Mouse (Mus musculus) hindbrain, embryonic 12.5 days (tissue): ENCODE measurements around the gene Fam120b. TPM values are rescaled to one million over a fixed set of nuclear protein-coding genes. Genes with fewer than 3 reads are reported as not detected.
A peak's percentile ranks its signal among the peaks of the same experiment; 100 is the strongest.

Experiments used
- ATAC-seq: fragments of 200-750 bp; cut with Nextera tagmentation; 2 replicates; pipeline ENCODE4 v1.8.0; 2017; ENCODE audit warnings: moderate TSS enrichment; ENCODE audit not compliant: low FRiP score
- H3K27ac ChIP-seq: fragments of 300-500 bp; sonication (generic); 2 replicates; pipeline ENCODE4 v1.5.1; 2016; ENCODE audit warnings: mild to moderate bottlenecking
- H3K27me3 ChIP-seq: fragments of 300-500 bp; sonication (generic); 2 replicates; pipeline ENCODE4 v1.6.1; 2016; ENCODE audit warnings: mild to moderate bottlenecking
- H3K36me3 ChIP-seq: fragments of 300-500 bp; sonication (generic); 2 replicates; pipeline ENCODE4 v1.6.1; 2016; ENCODE audit warnings: mild to moderate bottlenecking
- H3K4me1 ChIP-seq: fragments of 300-500 bp; sonication (generic); 2 replicates; pipeline ENCODE4 v1.6.1; 2016
- H3K4me2 ChIP-seq: fragments of 300-500 bp; sonication (generic); replicated peaks from 2 replicates; pipeline ENCODE4 v1.6.1; 2016; ENCODE audit warnings: mild to moderate bottlenecking
- H3K4me3 ChIP-seq: fragments of 300-500 bp; sonication (generic); 2 replicates; pipeline ENCODE4 v1.5.1; 2016; ENCODE audit warnings: mild to moderate bottlenecking
- H3K9ac ChIP-seq: fragments of 300-500 bp; sonication (generic); 2 replicates; pipeline ENCODE4 v1.6.1; 2016; ENCODE audit warnings: mild to moderate bottlenecking, moderate library complexity
- H3K9me3 ChIP-seq: fragments of 300-500 bp; sonication (generic); replicated peaks from 2 replicates; pipeline ENCODE4 v1.6.1; 2016; ENCODE audit warnings: mild to moderate bottlenecking
- WGBS: fragments of 180-500 bp; shearing (Covaris S2); methylation state at CpG from one replicate; pipeline ENCODE4 v1.1.7; 2016; 5-methylcytosine and 5-hydroxymethylcytosine counted together
- polyA plus RNA-seq: library from polyadenylated mRNA; unstranded; fragments of >200 nt; fragmentation: Nextera tagmentation; extraction: Ambion mirVana; gene quantifications from 2 replicates; pipeline ENCODE4 v1.2.1, GENCODE M21; 2016

Fam120b gene
- polyA plus RNA-seq, 1 experiment from 2014 or later = 41.6 TPM

GRCm38 (mm10) chr17:15422666-15423065, 26.7 kb downstream of the Fam120b start:
- Histone ChIP-seq H3K4me3 (no peak overlapping the region), H3K27ac (no peak overlapping the region), H3K4me2 (no peak overlapping the region), H3K36me3 (peaks cover 92% of the 10 kb centered on the region), H3K27me3 (no peaks in the 10 kb centered on the region), H3K9ac (no peak overlapping the region), H3K9me3 (no peaks in the 10 kb centered on the region), H3K4me1 (no peaks in the 10 kb centered on the region)
- 85% methylated on average over 9 of the region's 9 CpGs for WGBS
- no peak for ATAC-seq

GRCm38 (mm10) chr17:15423080-15423765, 27.2 kb downstream of the Fam120b start:
- no peak overlapping the region for H3K9ac ChIP-seq
- H3K4me3 ChIP-seq = no peak overlapping the region
- H3K27ac ChIP-seq = no peak overlapping the region
- WGBS = 81% methylated on average over 8 of the region's 8 CpGs
- ATAC-seq = no peak
- no peaks in the 10 kb centered on the region for H3K27me3 ChIP-seq
- no peaks in the 10 kb centered on the region for H3K4me1 ChIP-seq
- no peak overlapping the region for H3K4me2 ChIP-seq
- peaks cover 92% of the 10 kb centered on the region for H3K36me3 ChIP-seq
- H3K9me3 ChIP-seq = no peaks in the 10 kb centered on the region

DNA sequence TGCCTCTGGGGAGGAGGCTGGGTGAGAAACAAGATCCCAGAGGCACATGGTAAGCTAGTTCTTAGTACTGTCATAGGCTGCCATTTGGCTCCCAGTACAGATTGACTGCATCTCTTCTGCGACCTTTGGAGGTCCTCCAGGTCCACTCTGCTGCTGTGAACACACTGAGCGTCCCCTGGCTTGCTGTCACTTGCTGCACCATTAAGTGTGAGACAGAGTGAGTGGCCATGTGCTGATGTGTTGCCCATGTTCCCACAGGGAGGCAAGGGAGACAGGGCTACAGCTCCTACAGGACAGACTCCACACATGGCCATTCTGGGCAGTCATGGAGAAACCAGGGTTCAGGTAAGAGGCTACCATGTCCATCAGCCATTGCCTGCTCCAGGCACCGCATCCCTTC, 29.9 kb downstream of the Fam120b start:
- ATAC-seq = no peak
- H3K36me3 ChIP-seq = peaks cover 84% of the 10 kb centered on the region
- WGBS = 90% methylated on average over 3 of the region's 3 CpGs
- H3K9me3 ChIP-seq = no peaks in the 10 kb centered on the region
- no peaks in the 10 kb centered on the region for H3K27me3 ChIP-seq
- no peak overlapping the region for H3K9ac ChIP-seq
- no peak overlapping the region for H3K4me3 ChIP-seq
- no peaks in the 10 kb centered on the region for H3K4me1 ChIP-seq
- H3K27ac ChIP-seq = no peak overlapping the region
- H3K4me2 ChIP-seq = no peak overlapping the region

GRCm38 (mm10) chr17:15429451-15429850, 33.4 kb downstream of the Fam120b start:
- Histone ChIP-seq H3K27me3 (no peaks in the 10 kb centered on the region), H3K27ac (no peak overlapping the region), H3K4me1 (no peaks in the 10 kb centered on the region), H3K9ac (no peak overlapping the region), H3K4me2 (no peak overlapping the region), H3K9me3 (no peaks in the 10 kb centered on the region), H3K4me3 (no peak overlapping the region), H3K36me3 (peaks cover 67% of the 10 kb centered on the region)
- 86% methylated on average over 6 of the region's 6 CpGs for WGBS
- ATAC-seq = no peak

DNA sequence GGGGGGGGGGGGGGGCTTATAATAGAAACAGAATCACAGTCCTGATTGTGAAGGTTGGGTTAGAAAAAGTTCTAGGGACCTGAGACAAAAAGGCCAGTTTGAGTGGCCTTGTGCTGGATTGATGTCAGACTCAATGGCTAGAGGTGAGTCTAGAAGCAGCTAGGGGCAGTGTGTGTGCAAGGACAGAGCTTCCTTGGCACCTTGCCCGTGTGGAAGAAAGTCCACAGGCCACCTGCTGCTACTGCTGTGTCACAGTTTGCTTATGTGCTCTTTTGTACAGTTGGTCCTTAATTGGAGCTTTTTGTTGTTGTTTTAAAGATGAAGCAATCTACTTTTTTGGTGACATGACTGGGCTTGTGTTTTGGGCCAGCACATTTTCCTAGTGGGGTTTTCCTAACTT, 33.9 kb downstream of the Fam120b start:
- Histone ChIP-seq H3K27ac (no peak overlapping the region), H3K9ac (no peak overlapping the region), H3K9me3 (no peaks in the 10 kb centered on the region), H3K4me2 (no peak overlapping the region), H3K4me1 (no peaks in the 10 kb centered on the region), H3K27me3 (no peaks in the 10 kb centered on the region), H3K4me3 (no peak overlapping the region), H3K36me3 (peaks cover 69% of the 10 kb centered on the region)
- ATAC-seq = no peak
- 67% methylated on average over 1 of the region's 1 CpGs for WGBS

- H3K9me3 ChIP-seq = no peaks in the 10 kb centered on the region
- H3K9ac ChIP-seq = no peak overlapping the region
- no peak overlapping the region for H3K27ac ChIP-seq
- ATAC-seq = no peak
- H3K36me3 ChIP-seq = peaks cover 58% of the 10 kb centered on the region
- H3K4me2 ChIP-seq = no peak overlapping the region
- H3K4me1 ChIP-seq = no peaks in the 10 kb centered on the region
- no peak overlapping the region for H3K4me3 ChIP-seq
- WGBS = 83% methylated on average over 5 of the region's 5 CpGs
- no peaks in the 10 kb centered on the region for H3K27me3 ChIP-seq
These were observed 35.1 kb downstream of the Fam120b start for GRCm38 (mm10) chr17:15431021-15431514.

GRCm38 (mm10) chr17:15431551-15431950, 35.5 kb downstream of the Fam120b start:
- Histone ChIP-seq H3K27ac (no peak overlapping the region), H3K4me1 (no peaks in the 10 kb centered on the region), H3K9me3 (no peaks in the 10 kb centered on the region), H3K27me3 (no peaks in the 10 kb centered on the region), H3K4me3 (no peak overlapping the region), H3K36me3 (peaks cover 55% of the 10 kb centered on the region), H3K4me2 (no peak overlapping the region), H3K9ac (no peak overlapping the region)
- WGBS = 95% methylated on average over 4 of the region's 4 CpGs
- no peak for ATAC-seq

DNA sequence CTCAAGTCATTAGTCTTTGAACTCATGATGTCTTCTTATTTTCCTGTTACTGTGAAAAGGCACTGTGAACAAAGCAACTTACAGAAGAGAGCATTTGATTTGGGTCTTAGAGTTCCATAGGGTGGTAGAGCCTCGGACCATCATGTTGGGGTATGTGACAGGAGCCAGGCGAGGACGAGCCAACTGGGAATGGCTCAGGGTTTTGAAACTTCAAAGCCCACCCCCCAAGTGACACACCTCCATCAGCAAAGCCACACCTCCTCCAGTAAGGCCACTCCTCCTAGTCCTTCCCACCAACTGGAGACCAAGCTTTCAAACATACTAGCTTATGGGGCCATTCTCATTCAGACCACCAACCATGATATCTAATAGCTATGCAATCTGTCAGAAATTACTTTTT, 36.0 kb downstream of the Fam120b start:
- ATAC-seq = no peak
- no peak overlapping the region for H3K9ac ChIP-seq
- H3K4me1 ChIP-seq = no peaks in the 10 kb centered on the region
- H3K4me2 ChIP-seq = no peak overlapping the region
- H3K4me3 ChIP-seq = no peak overlapping the region
- H3K27ac ChIP-seq = no peak overlapping the region
- H3K9me3 ChIP-seq = no peaks in the 10 kb centered on the region
- H3K36me3 ChIP-seq = peaks cover 51% of the 10 kb centered on the region
- H3K27me3 ChIP-seq = no peaks in the 10 kb centered on the region
- WGBS = 86% methylated on average over 3 of the region's 3 CpGs

GRCm38 (mm10) chr17:15434748-15435147, 38.7 kb downstream of the Fam120b start:
- H3K4me1 ChIP-seq = peaks cover 1% of the 10 kb centered on the region
- peaks cover 28% of the 10 kb centered on the region for H3K36me3 ChIP-seq
- no peak overlapping the region for H3K9ac ChIP-seq
- no peak overlapping the region for H3K27ac ChIP-seq
- 75% methylated on average over 3 of the region's 3 CpGs for WGBS
- no peaks in the 10 kb centered on the region for H3K9me3 ChIP-seq
- no peak for ATAC-seq
- H3K4me2 ChIP-seq = no peak overlapping the region
- no peak overlapping the region for H3K4me3 ChIP-seq
- H3K27me3 ChIP-seq = no peaks in the 10 kb centered on the region

- Histone ChIP-seq H3K4me1 (peaks cover 22% of the 10 kb centered on the region), H3K9me3 (no peaks in the 10 kb centered on the region), H3K4me3 (no peak overlapping the region), H3K9ac (no peak overlapping the region), H3K4me2 (peak overlapping the region; percentile 38), H3K27me3 (0 out of 2 replicates have a peak, but pooled peaks cover 4% of the 10 kb centered on the region), H3K27ac (0 out of 2 replicates have a peak overlapping the region, but pooled peaks have one; percentile 52), H3K36me3 (no peaks in the 10 kb centered on the region)
- WGBS = 65% methylated on average over 8 of the region's 8 CpGs
- peak; percentile 32 for ATAC-seq
These were observed 44.1 kb downstream of the Fam120b start for GRCm38 (mm10) chr17:15440067-15440462.

GRCm38 (mm10) chr17:15440463-15441121, 44.6 kb downstream of the Fam120b start:
- peak overlapping the region; percentile 52; the same call in 1 of the 2 replicates for H3K27ac ChIP-seq
- 0 out of 2 replicates have a peak, but pooled peaks cover 4% of the 10 kb centered on the region for H3K27me3 ChIP-seq
- H3K9ac ChIP-seq = no peak overlapping the region
- H3K4me3 ChIP-seq = no peak overlapping the region
- 3% methylated on average over 9 of the region's 11 CpGs for WGBS
- no peaks in the 10 kb centered on the region for H3K9me3 ChIP-seq
- peak overlapping the region; percentile 38 for H3K4me2 ChIP-seq
- peaks cover 22% of the 10 kb centered on the region for H3K4me1 ChIP-seq
- peak; percentile 96 for ATAC-seq
- H3K36me3 ChIP-seq = no peaks in the 10 kb centered on the region

DNA sequence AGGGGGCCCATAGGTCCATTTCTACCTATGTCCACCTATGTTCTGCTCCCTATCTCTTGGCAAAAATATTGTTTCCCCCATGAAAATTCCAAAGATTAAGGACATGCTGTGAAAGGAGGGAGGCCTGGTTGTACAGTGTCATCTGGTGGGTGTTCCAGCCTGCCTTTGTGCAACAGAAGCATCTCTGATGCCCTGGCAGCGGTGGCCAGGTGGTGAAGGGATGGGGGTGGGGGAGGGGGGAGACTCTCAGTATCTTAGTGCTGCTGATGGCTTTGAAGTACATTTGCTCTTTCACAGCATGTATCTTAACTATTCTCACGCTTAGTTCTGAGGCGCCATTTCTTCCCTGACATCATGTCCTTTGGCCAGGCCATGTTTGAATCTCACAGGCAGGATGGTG, 49.4 kb downstream of the Fam120b start:
- 0 out of 2 replicates have a peak, but pooled peaks cover 4% of the 10 kb centered on the region for H3K27me3 ChIP-seq
- whole genome bisulfite sequencing = 79% methylated on average over 3 of the region's 3 CpGs
- H3K9ac ChIP-seq = no peak overlapping the region
- H3K4me1 ChIP-seq = peaks cover 14% of the 10 kb centered on the region
- no peak for ATAC-seq
- no peak overlapping the region for H3K4me3 ChIP-seq
- H3K4me2 ChIP-seq = no peak overlapping the region
- no peak overlapping the region for H3K27ac ChIP-seq
- no peaks in the 10 kb centered on the region for H3K9me3 ChIP-seq
- H3K36me3 ChIP-seq = no peaks in the 10 kb centered on the region
